Mouse (Mus musculus): ENCODE data around the gene Spdl1. TPM values are rescaled to one million over a fixed set of nuclear protein-coding genes. Genes with fewer than 3 reads are reported as not detected.
A peak's percentile ranks its signal among the peaks of the same experiment; 100 is the strongest.

Spdl1 gene
- total and polyA plus RNA-seq, 3 experiments, result 24.2 to 36.3 TPM; not detected in 1

DNA sequence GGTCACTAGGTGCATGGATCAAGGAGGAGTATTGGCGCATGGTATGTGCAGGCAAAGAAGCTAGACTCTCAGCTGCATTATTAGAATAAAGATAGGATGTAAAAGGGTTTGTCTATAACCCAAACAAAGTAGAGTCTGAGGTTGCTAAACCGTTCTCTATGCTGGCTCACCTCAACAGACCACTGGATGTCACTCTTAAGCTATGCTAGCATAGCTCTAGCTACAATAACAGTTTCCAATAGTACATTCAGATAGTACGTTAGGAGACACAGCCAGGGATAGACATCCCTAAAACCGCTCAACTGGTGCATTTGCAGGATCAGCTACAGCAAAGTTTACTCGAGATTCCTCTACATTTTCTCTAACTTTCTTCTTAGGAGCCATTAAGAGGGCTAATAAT, 48.1 kb upstream of the Spdl1 start:
- no peaks in the 10 kb centered on the region for H3K9me3 ChIP-seq (replicated peaks; ENCODE audit: insufficient read depth, low read length)
- no peaks in the 10 kb centered on the region for H3K36me3 ChIP-seq (ENCODE audit: control insufficient read depth in 1 of 2, insufficient read depth in 2 of 2, low read length in 2 of 2)
- peaks cover 3 to 10% of the 10 kb centered on the region in 2 experiments for H3K27me3 ChIP-seq (ENCODE audit: control insufficient read depth in 1 of 2, insufficient read depth in 2 of 2, low read length in 2 of 2)
- H3K27ac ChIP-seq (ENCODE audit: control insufficient read depth, low read depth, low read length), result no peak overlapping the region
- H3K9ac ChIP-seq (ENCODE audit: control insufficient read depth, low read depth, low read length, poor library complexity, severe bottlenecking), result no peak overlapping the region
- TF ChIP-seq RAD21 (IDR thresholded peaks at IDR 0.05; ENCODE audit: low read depth, low read length) (peak; percentile 24), MYB (IDR thresholded peaks at IDR 0.05; ENCODE audit: low read depth, low read length) (no peak), POLR2A (IDR thresholded peaks at IDR 0.05; ENCODE audit: control insufficient read depth in 1 of 2, insufficient read depth in 1 of 2, low read depth in 1 of 2, low read length in 2 of 2, poor library complexity in 1 of 2) (no peak), CTCF (IDR thresholded peaks at IDR 0.05 in 2 of 3, conservative IDR thresholded peaks at IDR 0.05 in 1 of 3; ENCODE audit: control insufficient read depth in 1 of 3, insufficient read depth in 1 of 3, low read depth in 2 of 3, low read length in 3 of 3, poor library complexity in 1 of 3, severe bottlenecking in 1 of 3) (peak in 1 of 3 experiments; percentile 25; a peak in 2 of 6 replicates), TAL1 (IDR thresholded peaks at IDR 0.05; ENCODE audit: low read length) (no peak), MXI1 (IDR thresholded peaks at IDR 0.05; ENCODE audit: low read depth, low read length) (no peak)
- no peaks in the 10 kb centered on the region for H3K79me2 ChIP-seq (ENCODE audit: control insufficient read depth, insufficient read depth, low read length, poor library complexity)
- no peak overlapping the region for H3K4me3 ChIP-seq (ENCODE audit: control insufficient read depth in 1 of 2, insufficient read depth in 1 of 2, low read depth in 2 of 2, low read length in 2 of 2)
- DNase-seq (ENCODE audit: low read depth, low spot score), result no peak
- no peaks in the 10 kb centered on the region for H3K4me1 ChIP-seq (ENCODE audit: control insufficient read depth in 1 of 2, insufficient read depth in 2 of 2, low read length in 2 of 2)

GRCm38 (mm10) chr11:34879678-34880077, 46.2 kb upstream of the Spdl1 start:
- Histone ChIP-seq H3K9ac (ENCODE audit: control insufficient read depth, low read depth, low read length, poor library complexity, severe bottlenecking) (no peak overlapping the region), H3K79me2 (ENCODE audit: control insufficient read depth, insufficient read depth, low read length, poor library complexity) (no peaks in the 10 kb centered on the region), H3K36me3 (ENCODE audit: control insufficient read depth in 1 of 2, insufficient read depth in 2 of 2, low read length in 2 of 2) (no peaks in the 10 kb centered on the region), H3K27me3 (ENCODE audit: control insufficient read depth in 1 of 2, insufficient read depth in 2 of 2, low read length in 2 of 2) (peaks cover 3 to 8% of the 10 kb centered on the region in 2 experiments), H3K4me1 (ENCODE audit: control insufficient read depth in 1 of 2, insufficient read depth in 2 of 2, low read length in 2 of 2) (no peaks in the 10 kb centered on the region), H3K4me3 (ENCODE audit: control insufficient read depth in 1 of 2, insufficient read depth in 1 of 2, low read depth in 2 of 2, low read length in 2 of 2) (no peak overlapping the region), H3K27ac (ENCODE audit: control insufficient read depth, low read depth, low read length) (no peak overlapping the region), H3K9me3 (replicated peaks; ENCODE audit: insufficient read depth, low read length) (no peaks in the 10 kb centered on the region)
- no peak for TF ChIP-seq JUND (IDR thresholded peaks at IDR 0.05; ENCODE audit: low read depth, low read length)
- TF ChIP-seq MXI1 (IDR thresholded peaks at IDR 0.05; ENCODE audit: low read depth, low read length), result no peak
- no peak for TF ChIP-seq NELFE (IDR thresholded peaks at IDR 0.05; ENCODE audit: low read depth, low read length)
- no peak for TF ChIP-seq CTCF (IDR thresholded peaks at IDR 0.05 in 2 of 3, conservative IDR thresholded peaks at IDR 0.05 in 1 of 3; ENCODE audit: control insufficient read depth in 1 of 3, insufficient read depth in 1 of 3, low read depth in 2 of 3, low read length in 3 of 3, poor library complexity in 1 of 3, severe bottlenecking in 1 of 3)
- no peak for TF ChIP-seq MAX (IDR thresholded peaks at IDR 0.05; ENCODE audit: low read length)
- no peak for TF ChIP-seq GATA1 (IDR thresholded peaks at IDR 0.05; ENCODE audit: low read depth, low read length)
- no peak for TF ChIP-seq E2F4 (IDR thresholded peaks at IDR 0.05; ENCODE audit: borderline replicate concordance, low read depth, low read length)
- no peak for TF ChIP-seq ZMIZ1 (IDR thresholded peaks at IDR 0.05; ENCODE audit: low read depth, low read length)
- no peak for TF ChIP-seq SIN3A (IDR thresholded peaks at IDR 0.05; ENCODE audit: low read length)
- TF ChIP-seq ETS1 (IDR thresholded peaks at IDR 0.05; ENCODE audit: low read depth, low read length), result no peak
- TF ChIP-seq TAL1 (IDR thresholded peaks at IDR 0.05; ENCODE audit: low read length), result no peak
- no peak for TF ChIP-seq ZC3H11A (IDR thresholded peaks at IDR 0.05; ENCODE audit: low read depth, low read length)
- TF ChIP-seq USF2 (IDR thresholded peaks at IDR 0.05; ENCODE audit: borderline replicate concordance in 1 of 2, insufficient read depth in 1 of 2, low read depth in 1 of 2, low read length in 2 of 2), result no peak
- no peak for TF ChIP-seq KAT2A (conservative IDR thresholded peaks at IDR 0.05; ENCODE audit: low read depth, low read length)
- no peak for TF ChIP-seq BHLHE40 (IDR thresholded peaks at IDR 0.05; ENCODE audit: borderline replicate concordance, low read depth, low read length)
- TF ChIP-seq ZNF384 (IDR thresholded peaks at IDR 0.05; ENCODE audit: low read depth, low read length), result no peak
- no peak for TF ChIP-seq NRF1 (IDR thresholded peaks at IDR 0.05; ENCODE audit: insufficient read depth, low read depth, low read length, poor library complexity, severe bottlenecking)
- TF ChIP-seq RAD21 (IDR thresholded peaks at IDR 0.05; ENCODE audit: low read depth, low read length), result no peak
- no peak for TF ChIP-seq TBP (IDR thresholded peaks at IDR 0.05; ENCODE audit: low read depth, low read length)
- no peak for TF ChIP-seq ELF1 (IDR thresholded peaks at IDR 0.05; ENCODE audit: low read depth, low read length)
- DNase-seq (ENCODE audit: low read depth, low spot score), result no peak

Measured in MEL (cell line).